Mouse (Mus musculus): ENCODE measurements around the gene Stk32b. TPM values are rescaled to one million over a fixed set of nuclear protein-coding genes. Genes with fewer than 3 reads are reported as not detected.
A peak's percentile ranks its signal among the peaks of the same experiment; 100 is the strongest.

Stk32b gene
- polyA plus RNA-seq, 1 experiment from 2014 or later, result 0.19 TPM

DNA sequence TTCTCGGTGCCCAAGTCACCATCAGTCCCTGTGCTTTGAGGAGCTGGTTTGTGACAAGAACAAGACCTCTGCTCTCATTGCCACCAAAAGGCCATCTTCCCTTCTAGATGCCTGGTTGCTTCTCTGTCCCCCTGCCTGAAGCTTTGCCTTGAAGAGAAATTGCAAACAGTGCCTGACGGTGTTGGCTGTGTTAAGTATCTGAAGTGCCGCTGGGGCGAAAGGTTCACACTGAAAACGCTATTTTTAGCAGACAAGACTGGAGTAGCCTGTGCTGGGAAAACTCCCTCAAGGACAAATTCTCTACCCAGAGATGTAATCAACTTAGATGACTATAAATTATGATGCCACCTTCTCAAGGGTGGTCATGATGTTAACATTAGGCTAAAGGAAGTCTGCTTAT lies 129.1 kb downstream of the Stk32b start:
- WGBS, result 53% methylated on average over 5 of the region's 5 CpGs
- DNase-seq (ENCODE audit: low spot score) (no peak), ATAC-seq (replicated peaks; ENCODE audit: low FRiP score, low TSS enrichment, low read depth) (no peak)
- H3K4me3 ChIP-seq (ENCODE audit: low read depth, low read length), result no peak overlapping the region
- no peaks in the 10 kb centered on the region for H3K9me3 ChIP-seq (ENCODE audit: control insufficient read depth, low read length)
- H3K27me3 ChIP-seq (replicated peaks; ENCODE audit: control insufficient read depth, insufficient read depth, low read length), result no peaks in the 10 kb centered on the region
- H3K4me2 ChIP-seq (ENCODE audit: low read length), result no peak overlapping the region
- H3K4me1 ChIP-seq (replicated peaks; ENCODE audit: control insufficient read depth, insufficient read depth, low read length), result no peaks in the 10 kb centered on the region
- no peaks in the 10 kb centered on the region for H3K36me3 ChIP-seq (ENCODE audit: control insufficient read depth, insufficient read depth, low read length)
- no peak overlapping the region for H3K27ac ChIP-seq (ENCODE audit: low read depth)
- H3K9ac ChIP-seq (ENCODE audit: low read length), result no peak overlapping the region

DNA sequence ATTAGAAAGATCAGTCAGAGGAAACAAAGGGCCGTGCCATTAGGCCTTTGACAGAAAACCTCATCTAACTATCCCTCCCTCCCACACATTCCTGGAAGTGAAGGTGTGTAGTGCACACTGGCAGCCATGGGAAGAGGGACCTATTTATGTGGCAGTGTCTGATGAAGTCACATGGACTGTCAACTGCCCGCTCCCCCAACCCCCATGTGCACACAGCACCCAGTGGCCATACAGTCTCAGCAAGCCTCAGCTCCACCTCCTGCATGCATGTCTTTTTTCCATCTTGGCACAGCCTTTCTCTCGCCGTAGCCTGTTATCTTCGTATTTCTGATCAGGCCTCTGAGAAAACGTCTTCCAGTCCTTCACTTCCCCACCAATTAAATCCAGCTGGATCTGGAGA lies 130.9 kb downstream of the Stk32b start:
- no peak overlapping the region for H3K4me2 ChIP-seq (ENCODE audit: low read length)
- DNase-seq (ENCODE audit: low spot score) (no peak), ATAC-seq (replicated peaks; ENCODE audit: low FRiP score, low TSS enrichment, low read depth) (no peak)
- no peaks in the 10 kb centered on the region for H3K27me3 ChIP-seq (replicated peaks; ENCODE audit: control insufficient read depth, insufficient read depth, low read length)
- H3K4me3 ChIP-seq (ENCODE audit: low read depth, low read length), result no peak overlapping the region
- H3K36me3 ChIP-seq (ENCODE audit: control insufficient read depth, insufficient read depth, low read length), result no peaks in the 10 kb centered on the region
- H3K27ac ChIP-seq (ENCODE audit: low read depth), result no peak overlapping the region
- 77% methylated on average over 6 of the region's 6 CpGs for WGBS
- no peak overlapping the region for H3K9ac ChIP-seq (ENCODE audit: low read length)
- H3K9me3 ChIP-seq (ENCODE audit: control insufficient read depth, low read length), result no peaks in the 10 kb centered on the region
- no peaks in the 10 kb centered on the region for H3K4me1 ChIP-seq (replicated peaks; ENCODE audit: control insufficient read depth, insufficient read depth, low read length)

DNA sequence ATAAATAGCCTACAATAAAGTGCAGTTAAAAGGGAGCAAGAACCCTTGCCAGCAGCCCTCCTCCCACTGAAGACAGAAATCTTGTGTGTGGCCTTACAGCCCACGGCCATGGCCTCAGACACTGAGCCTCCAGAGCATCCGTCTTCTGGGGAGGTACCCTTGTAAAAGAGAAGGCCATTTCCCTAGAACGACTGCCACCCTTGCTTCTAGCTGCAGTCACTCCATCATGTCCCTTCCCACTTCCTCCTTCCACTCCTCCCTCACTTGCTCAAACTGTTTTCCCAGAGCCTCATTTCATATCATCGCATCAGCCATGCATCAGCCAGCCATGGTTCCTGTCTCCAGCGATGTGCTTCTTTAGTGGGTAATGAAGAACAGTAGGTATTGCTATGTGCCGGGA lies 141.5 kb downstream of the Stk32b start:
- Histone ChIP-seq H3K36me3 (ENCODE audit: control insufficient read depth, insufficient read depth, low read length) (no peaks in the 10 kb centered on the region), H3K27me3 (replicated peaks; ENCODE audit: control insufficient read depth, insufficient read depth, low read length) (no peaks in the 10 kb centered on the region), H3K4me2 (ENCODE audit: low read length) (no peak overlapping the region), H3K27ac (ENCODE audit: low read depth) (no peak overlapping the region), H3K9ac (ENCODE audit: low read length) (no peak overlapping the region), H3K4me3 (ENCODE audit: low read depth, low read length) (no peak overlapping the region), H3K9me3 (ENCODE audit: control insufficient read depth, low read length) (no peaks in the 10 kb centered on the region), H3K4me1 (replicated peaks; ENCODE audit: control insufficient read depth, insufficient read depth, low read length) (no peaks in the 10 kb centered on the region)
- 63% methylated on average over 6 of the region's 6 CpGs for WGBS
- ATAC-seq (replicated peaks; ENCODE audit: low FRiP score, low TSS enrichment, low read depth), result no peak
- no peak for DNase-seq (ENCODE audit: low spot score)

DNA sequence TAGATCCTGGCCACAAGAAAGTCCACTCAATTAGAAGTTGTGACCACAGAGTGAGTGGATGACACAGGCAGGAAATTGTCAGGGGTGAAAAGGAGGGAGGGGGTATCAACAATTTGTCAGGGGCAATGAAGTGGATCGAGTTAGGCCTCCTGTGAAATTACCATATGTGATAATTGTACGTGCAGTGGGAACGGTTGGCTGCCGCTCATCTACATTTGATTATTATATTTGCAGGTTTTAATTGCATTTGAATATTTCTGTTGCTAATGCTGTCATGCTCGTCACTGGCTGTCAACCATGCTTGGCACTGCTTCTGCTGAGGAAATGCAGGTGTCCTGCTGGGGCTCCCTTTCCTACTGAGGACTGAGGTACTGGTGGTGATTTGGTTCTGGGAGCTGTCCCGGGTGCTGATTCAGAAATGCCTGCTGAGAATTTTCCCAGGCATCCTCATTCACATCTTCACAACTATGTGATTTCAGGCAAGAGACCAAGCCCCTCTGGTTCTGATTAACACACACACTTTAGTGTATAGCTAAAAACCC lies 159.6 kb downstream of the Stk32b start:
- ATAC-seq (replicated peaks; ENCODE audit: low FRiP score, low TSS enrichment, low read depth), result no peak
- 65% methylated on average over 6 of the region's 6 CpGs for WGBS
- H3K9me3 ChIP-seq (ENCODE audit: control insufficient read depth, low read length), result no peaks in the 10 kb centered on the region
- H3K4me2 ChIP-seq (ENCODE audit: low read length), result no peak overlapping the region
- peak; percentile 72 for DNase-seq (ENCODE audit: low spot score)
- no peaks in the 10 kb centered on the region for H3K36me3 ChIP-seq (ENCODE audit: control insufficient read depth, insufficient read depth, low read length)
- H3K27ac ChIP-seq (ENCODE audit: low read depth), result no peak overlapping the region
- no peak overlapping the region for H3K9ac ChIP-seq (ENCODE audit: low read length)
- no peaks in the 10 kb centered on the region for H3K27me3 ChIP-seq (replicated peaks; ENCODE audit: control insufficient read depth, insufficient read depth, low read length)
- H3K4me3 ChIP-seq (ENCODE audit: low read depth, low read length), result no peak overlapping the region
- H3K4me1 ChIP-seq (replicated peaks; ENCODE audit: control insufficient read depth, insufficient read depth, low read length), result no peaks in the 10 kb centered on the region

DNA sequence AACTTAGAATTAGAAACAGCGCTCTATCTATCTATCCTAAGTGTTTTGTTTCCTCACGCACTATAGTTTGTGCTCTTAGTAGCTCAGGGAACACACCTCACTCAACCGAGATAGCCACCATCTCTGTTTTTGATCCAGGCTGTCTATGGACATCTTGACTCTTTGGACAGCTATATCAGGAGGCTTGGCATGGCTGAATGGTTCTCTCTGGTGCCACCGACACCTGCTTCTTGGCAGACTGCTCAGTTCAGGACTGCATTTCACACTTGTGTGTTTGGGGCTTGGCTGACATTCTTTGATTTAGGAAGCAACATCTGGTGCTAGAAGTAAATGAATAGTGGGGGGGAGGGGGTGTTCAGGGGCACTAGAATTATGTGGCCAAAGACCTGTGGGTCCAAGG lies 162.7 kb downstream of the Stk32b start:
- no peaks in the 10 kb centered on the region for H3K9me3 ChIP-seq (ENCODE audit: control insufficient read depth, low read length)
- no peaks in the 10 kb centered on the region for H3K27me3 ChIP-seq (replicated peaks; ENCODE audit: control insufficient read depth, insufficient read depth, low read length)
- no peaks in the 10 kb centered on the region for H3K4me1 ChIP-seq (replicated peaks; ENCODE audit: control insufficient read depth, insufficient read depth, low read length)
- H3K4me2 ChIP-seq (ENCODE audit: low read length), result no peak overlapping the region
- 87% methylated on average over 4 of the region's 4 CpGs for WGBS
- ATAC-seq (replicated peaks; ENCODE audit: low FRiP score, low TSS enrichment, low read depth) (no peak), DNase-seq (ENCODE audit: low spot score) (no peak)
- H3K9ac ChIP-seq (ENCODE audit: low read length), result no peak overlapping the region
- no peaks in the 10 kb centered on the region for H3K36me3 ChIP-seq (ENCODE audit: control insufficient read depth, insufficient read depth, low read length)
- H3K27ac ChIP-seq (ENCODE audit: low read depth), result no peak overlapping the region
- H3K4me3 ChIP-seq (ENCODE audit: low read depth, low read length), result no peak overlapping the region

DNA sequence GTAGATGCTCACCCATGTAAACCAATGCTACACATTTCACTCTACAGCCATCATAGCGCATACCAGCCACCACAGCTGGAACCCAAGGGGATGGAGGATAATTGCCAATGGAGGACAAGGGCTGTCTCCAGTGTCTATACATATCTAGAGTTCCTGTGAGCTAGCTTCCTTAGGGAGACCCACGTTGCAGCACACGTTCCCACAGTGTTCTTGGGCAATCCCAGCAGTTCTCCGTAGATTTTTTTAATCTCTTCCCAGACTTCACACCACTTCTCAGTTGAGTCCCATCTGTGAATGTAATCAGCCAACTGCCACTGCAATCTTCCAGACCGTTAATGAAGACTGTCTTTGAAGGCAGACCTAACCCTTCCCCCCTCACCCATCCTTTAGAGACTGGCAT lies 165.3 kb downstream of the Stk32b start:
- Histone ChIP-seq H3K27me3 (replicated peaks; ENCODE audit: control insufficient read depth, insufficient read depth, low read length) (no peaks in the 10 kb centered on the region), H3K9ac (ENCODE audit: low read length) (no peak overlapping the region), H3K27ac (ENCODE audit: low read depth) (no peak overlapping the region), H3K4me3 (ENCODE audit: low read depth, low read length) (no peak overlapping the region), H3K36me3 (ENCODE audit: control insufficient read depth, insufficient read depth, low read length) (no peaks in the 10 kb centered on the region), H3K4me2 (ENCODE audit: low read length) (no peak overlapping the region), H3K9me3 (ENCODE audit: control insufficient read depth, low read length) (no peaks in the 10 kb centered on the region), H3K4me1 (replicated peaks; ENCODE audit: control insufficient read depth, insufficient read depth, low read length) (no peaks in the 10 kb centered on the region)
- WGBS, result 87% methylated on average over 5 of the region's 5 CpGs
- no peak for ATAC-seq (replicated peaks; ENCODE audit: low FRiP score, low TSS enrichment, low read depth)
- no peak for DNase-seq (ENCODE audit: low spot score)

DNA sequence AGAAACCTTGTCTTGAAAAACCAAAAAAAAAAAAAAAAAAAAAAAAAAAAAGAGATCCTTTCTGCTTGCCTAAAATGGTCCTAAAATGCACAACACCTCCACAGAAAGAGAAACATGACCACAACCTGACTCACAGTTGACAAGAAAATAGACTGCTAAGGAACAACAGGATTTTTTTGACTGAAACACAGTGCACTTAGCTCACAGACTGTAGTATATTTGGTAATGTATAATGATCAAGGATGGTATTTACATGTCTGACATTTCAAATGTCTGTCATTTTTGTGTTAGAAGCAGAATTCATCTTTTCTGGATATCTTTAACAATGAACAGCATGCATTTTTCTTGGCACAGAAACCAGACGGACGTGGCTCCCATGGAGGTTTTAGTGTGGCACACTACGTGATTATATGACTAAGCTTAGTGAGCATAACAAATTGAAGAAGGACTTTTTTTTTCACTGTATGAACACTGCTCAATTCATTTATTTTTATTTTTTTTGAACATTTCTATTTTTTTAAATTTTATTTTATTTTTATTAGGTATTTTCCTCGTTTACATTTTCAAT lies 181.2 kb downstream of the Stk32b start:
- DNase-seq (ENCODE audit: low spot score) (no peak), ATAC-seq (replicated peaks; ENCODE audit: low FRiP score, low TSS enrichment, low read depth) (no peak)
- no peak overlapping the region for H3K9ac ChIP-seq (ENCODE audit: low read length)
- H3K36me3 ChIP-seq (ENCODE audit: control insufficient read depth, insufficient read depth, low read length), result no peaks in the 10 kb centered on the region
- no peaks in the 10 kb centered on the region for H3K9me3 ChIP-seq (ENCODE audit: control insufficient read depth, low read length)
- 87% methylated on average over 4 of the region's 4 CpGs for WGBS
- H3K4me1 ChIP-seq (replicated peaks; ENCODE audit: control insufficient read depth, insufficient read depth, low read length), result no peaks in the 10 kb centered on the region
- no peaks in the 10 kb centered on the region for H3K27me3 ChIP-seq (replicated peaks; ENCODE audit: control insufficient read depth, insufficient read depth, low read length)
- H3K27ac ChIP-seq (ENCODE audit: low read depth), result no peak overlapping the region
- no peak overlapping the region for H3K4me2 ChIP-seq (ENCODE audit: low read length)
- no peak overlapping the region for H3K4me3 ChIP-seq (ENCODE audit: low read depth, low read length)

DNA sequence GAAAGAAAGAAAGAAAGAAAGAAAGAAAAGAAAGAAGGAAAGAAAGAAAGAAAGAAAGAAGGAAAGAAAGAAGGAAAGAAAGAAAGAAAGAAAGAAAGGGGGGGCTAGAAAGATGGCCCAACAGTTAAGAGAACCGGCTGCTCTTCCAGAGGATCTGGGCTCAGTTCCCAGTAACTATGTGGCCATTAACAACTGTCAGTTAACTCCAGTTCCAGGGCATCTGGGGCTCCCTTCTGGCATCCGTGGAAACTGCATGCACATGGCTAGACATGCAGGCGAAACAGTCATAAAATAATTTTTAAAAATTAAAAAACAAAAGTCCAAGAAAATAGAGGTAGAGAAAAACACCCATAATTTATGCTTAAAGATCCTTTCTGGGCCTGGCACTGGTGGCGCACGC lies 181.7 kb downstream of the Stk32b start:
- Histone ChIP-seq H3K4me1 (replicated peaks; ENCODE audit: control insufficient read depth, insufficient read depth, low read length) (no peaks in the 10 kb centered on the region), H3K27ac (ENCODE audit: low read depth) (no peak overlapping the region), H3K27me3 (replicated peaks; ENCODE audit: control insufficient read depth, insufficient read depth, low read length) (no peaks in the 10 kb centered on the region), H3K9me3 (ENCODE audit: control insufficient read depth, low read length) (no peaks in the 10 kb centered on the region), H3K36me3 (ENCODE audit: control insufficient read depth, insufficient read depth, low read length) (no peaks in the 10 kb centered on the region), H3K9ac (ENCODE audit: low read length) (no peak overlapping the region), H3K4me2 (ENCODE audit: low read length) (no peak overlapping the region), H3K4me3 (ENCODE audit: low read depth, low read length) (no peak overlapping the region)
- 76% methylated on average over 5 of the region's 5 CpGs for WGBS
- no peak for DNase-seq (ENCODE audit: low spot score)
- no peak for ATAC-seq (replicated peaks; ENCODE audit: low FRiP score, low TSS enrichment, low read depth)

DNA sequence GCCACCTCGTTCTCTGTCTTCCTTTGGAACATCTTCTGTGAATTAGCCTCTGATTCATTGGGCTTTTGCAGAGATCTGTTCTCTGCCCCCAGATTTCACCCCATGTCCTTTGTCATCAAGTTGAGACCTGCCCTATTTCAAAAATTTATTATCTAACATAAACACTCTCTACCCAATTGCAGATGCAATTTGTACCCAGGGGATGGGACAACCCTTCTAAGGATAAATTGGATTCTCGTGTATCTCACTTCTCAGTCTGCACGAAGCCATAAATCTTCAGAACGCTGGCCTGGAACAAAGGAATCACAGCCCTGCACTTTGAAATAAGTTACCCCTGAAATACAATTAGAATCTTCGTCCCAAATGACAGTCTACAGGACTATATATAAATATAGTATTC lies 191.6 kb downstream of the Stk32b start:
- Histone ChIP-seq H3K27me3 (replicated peaks; ENCODE audit: control insufficient read depth, insufficient read depth, low read length) (no peaks in the 10 kb centered on the region), H3K9me3 (ENCODE audit: control insufficient read depth, low read length) (no peaks in the 10 kb centered on the region)

More for the DNA sequence above, 191.6 kb downstream of the Stk32b start:
- H3K4me2 ChIP-seq (ENCODE audit: low read length), result no peak overlapping the region
- no peak for DNase-seq (ENCODE audit: low spot score)
- no peak for ATAC-seq (replicated peaks; ENCODE audit: low FRiP score, low TSS enrichment, low read depth)
- H3K9ac ChIP-seq (ENCODE audit: low read length), result no peak overlapping the region
- no peak overlapping the region for H3K27ac ChIP-seq (ENCODE audit: low read depth)
- no peak overlapping the region for H3K4me3 ChIP-seq (ENCODE audit: low read depth, low read length)
- H3K36me3 ChIP-seq (ENCODE audit: control insufficient read depth, insufficient read depth, low read length), result no peaks in the 10 kb centered on the region
- H3K4me1 ChIP-seq (replicated peaks; ENCODE audit: control insufficient read depth, insufficient read depth, low read length), result no peaks in the 10 kb centered on the region
- WGBS, result 60% methylated on average over 5 of the region's 5 CpGs

All from intestine, embryonic 14.5 days (tissue).